Mouse (Mus musculus) MN1 (cell line): ENCODE measurements around the gene Tmc8.
"Not testable (repeated sequence)": the region's sequence is repeated elsewhere in the genome, so short reads cannot be mapped to it uniquely, and the experiment has no call there.

ENCODE experiments used
- DNase-seq: peaks from one replicate; pipeline ENCODE4 v3.0.0-alpha.2; 2016; ENCODE audit warnings: low spot score

The Tmc8 gene

GRCm38 (mm10) chr11:117772352-117772751 lies 9.5 kb upstream of the Tmc8 start:
- no peak for DNase-seq

- DNase-seq = no peak
Measured at GRCm38 (mm10) chr11:117774925-117775324, 7.0 kb upstream of the Tmc8 start.

DNA sequence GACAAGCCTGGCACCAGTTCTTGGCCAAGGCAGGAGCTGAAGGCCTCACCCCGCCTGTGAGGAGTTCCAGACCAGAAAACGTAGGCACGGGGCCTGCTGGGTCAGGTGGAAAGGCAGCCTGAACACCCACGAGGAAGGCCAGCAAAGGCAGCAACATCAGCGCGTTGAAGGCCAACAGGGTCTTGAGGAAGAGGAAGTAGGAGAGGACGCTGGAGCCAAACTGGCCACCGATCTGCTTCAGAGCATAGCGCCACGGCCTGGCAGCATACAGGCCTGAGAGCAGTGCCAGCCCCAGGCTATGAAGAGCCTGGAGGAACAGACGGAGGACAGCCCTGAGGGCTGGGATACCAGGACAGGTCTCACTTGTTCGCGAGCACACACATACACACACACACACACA lies 6.3 kb upstream of the Tmc8 start:
- no peak for DNase-seq

DNA sequence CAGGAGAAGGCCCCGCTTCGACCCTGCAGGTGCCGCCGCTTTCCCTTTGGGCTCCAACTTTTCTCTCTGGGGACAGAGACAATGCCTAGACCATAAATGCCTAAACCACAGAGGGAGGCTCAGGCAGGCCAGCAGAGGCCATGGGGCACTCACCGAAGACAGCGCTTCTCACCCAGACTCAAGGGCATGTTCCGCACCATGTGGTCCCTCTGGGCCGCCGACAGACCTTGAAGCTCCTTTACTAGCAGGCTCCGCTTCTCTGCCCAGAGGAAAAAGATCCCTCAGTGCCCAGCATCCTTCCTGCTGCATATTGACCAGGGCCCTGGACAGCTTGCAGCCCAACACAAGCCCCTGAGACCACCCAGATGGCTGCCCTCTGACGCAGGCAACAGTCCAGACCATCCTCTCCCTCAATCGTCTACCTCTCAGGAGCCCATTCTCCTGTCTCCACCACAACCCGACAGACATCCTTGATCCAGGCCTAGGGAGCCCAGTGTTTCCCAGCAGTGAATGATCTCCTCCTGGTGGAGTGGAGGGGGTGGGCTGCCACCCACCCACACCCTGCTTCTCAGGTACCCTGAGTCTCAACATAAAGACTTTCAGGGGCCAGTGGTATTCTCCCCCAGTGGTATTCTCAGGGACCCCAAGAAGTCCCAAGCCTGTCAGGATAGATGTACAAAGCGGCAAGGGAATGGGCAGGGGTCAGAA lies 5.6 kb upstream of the Tmc8 start:
- no peak for DNase-seq

- no peak for DNase-seq
Measured at GRCm38 (mm10) chr11:117777111-117777510, 4.8 kb upstream of the Tmc8 start.

DNA sequence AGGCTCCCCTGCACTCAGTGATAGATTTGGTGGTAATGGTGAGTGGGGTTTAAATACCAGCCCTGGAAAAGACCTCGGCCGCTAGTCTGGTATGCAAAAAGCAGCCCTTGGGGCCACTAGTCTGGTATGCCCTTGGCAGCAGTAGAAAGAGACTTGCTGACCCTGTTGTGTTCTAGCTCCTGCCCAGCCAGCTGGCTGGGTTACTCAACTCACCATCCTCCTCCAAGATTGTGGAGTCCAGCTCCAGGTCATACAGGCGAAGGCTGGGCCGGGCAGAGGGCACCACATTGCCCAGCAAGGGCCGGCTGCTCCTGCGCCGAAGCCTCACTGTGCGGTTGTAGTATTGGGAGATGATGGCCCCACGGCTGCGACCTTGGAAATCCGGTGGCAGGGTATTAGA lies 3.8 kb upstream of the Tmc8 start:
- no peak for DNase-seq

DNA sequence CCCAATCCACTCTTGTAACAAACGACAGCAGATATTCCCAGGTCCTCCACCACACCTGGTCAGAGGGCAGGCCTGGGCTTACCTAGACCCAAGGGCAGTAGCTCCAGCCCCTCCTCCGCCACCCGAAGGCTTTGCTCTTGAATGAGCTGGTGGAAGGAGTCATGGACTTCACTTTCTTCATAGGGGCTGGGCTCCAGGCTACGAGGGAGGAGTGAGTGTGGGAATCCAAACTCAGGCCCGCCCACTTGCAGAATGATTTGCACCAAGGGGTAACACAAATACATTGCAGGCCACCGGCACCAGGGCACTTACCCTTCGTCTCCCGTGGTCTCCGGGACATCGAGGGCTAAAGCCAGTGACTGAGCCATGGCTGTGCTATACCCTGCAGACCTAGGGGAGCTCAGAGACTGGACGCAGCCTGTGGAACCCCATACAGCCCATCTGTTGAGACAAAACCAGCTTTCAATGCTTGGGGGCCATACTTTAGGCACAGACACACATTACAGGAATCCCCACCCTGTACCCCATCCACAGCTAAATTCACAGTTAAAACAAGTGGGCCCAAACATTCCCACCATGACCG lies 2.9 kb upstream of the Tmc8 start:
- peak; percentile 52 for DNase-seq

DNA sequence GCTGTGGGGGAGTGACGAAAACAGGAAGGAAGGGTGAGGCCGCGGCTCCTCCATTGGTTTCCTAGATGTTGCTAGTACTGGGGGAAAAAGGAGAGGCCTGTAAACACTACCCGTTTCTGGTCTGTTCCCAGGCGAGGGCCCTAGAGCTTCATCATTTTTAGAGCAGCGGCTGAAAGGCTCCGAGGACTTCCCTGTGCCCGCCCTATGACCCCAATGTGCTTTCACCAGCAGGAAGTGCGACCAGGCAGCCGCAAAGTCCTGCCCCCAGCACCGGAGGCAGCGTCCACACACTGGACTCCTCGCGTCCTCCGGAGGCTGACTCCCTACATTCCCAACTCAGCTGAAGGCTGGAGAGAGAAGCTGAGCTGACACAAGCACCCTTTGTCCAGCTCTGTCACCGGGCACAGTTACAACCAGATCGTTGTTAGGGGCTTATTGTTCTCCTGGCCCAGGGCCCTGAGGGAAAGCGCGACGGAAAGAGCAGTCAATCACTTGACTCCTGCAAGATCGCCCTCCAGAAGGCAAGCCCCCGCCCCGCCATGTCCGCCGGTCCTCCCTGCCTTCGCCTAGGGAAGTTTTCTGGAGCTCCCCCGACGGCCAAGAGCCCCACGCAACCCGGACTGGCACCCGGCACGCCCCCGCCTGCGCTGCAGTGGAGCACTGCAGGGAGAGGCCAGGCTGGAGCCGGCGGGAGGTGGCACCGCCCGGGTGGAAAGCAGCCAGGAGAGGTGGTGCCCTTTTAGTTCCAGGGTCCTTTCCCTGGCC lies 2.3 kb upstream of the Tmc8 start:
- DNase-seq = peak; percentile 52

GRCm38 (mm10) chr11:117780199-117780515 lies 1.7 kb upstream of the Tmc8 start:
- DNase-seq = no peak

DNA sequence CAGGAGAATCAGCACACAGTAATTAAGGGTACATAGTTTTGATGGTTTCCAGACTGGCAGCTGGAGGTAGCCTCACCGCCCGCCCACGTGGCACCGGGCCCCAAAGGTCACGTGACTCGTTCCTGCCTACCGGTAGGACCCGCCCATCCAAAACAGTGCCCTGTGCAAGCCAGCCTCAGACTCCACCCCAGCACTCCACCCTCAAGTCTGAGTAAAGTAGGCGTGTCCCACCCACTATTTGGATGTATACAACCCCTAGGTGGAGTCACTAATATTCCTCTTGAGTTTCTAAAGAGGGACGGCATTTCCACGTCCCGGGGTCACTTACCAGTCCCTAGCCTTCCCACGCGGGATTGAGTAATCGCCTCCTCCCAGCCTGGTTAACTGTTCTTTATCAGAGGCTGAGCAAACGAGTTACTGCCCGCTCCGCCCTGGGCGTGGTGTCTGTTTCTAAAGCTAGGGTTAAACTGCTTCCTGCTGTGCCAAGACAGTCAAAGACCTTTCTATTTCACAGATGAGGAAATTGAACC lies 1.2 kb upstream of the Tmc8 start:
- DNase-seq = peak; percentile 95

DNA sequence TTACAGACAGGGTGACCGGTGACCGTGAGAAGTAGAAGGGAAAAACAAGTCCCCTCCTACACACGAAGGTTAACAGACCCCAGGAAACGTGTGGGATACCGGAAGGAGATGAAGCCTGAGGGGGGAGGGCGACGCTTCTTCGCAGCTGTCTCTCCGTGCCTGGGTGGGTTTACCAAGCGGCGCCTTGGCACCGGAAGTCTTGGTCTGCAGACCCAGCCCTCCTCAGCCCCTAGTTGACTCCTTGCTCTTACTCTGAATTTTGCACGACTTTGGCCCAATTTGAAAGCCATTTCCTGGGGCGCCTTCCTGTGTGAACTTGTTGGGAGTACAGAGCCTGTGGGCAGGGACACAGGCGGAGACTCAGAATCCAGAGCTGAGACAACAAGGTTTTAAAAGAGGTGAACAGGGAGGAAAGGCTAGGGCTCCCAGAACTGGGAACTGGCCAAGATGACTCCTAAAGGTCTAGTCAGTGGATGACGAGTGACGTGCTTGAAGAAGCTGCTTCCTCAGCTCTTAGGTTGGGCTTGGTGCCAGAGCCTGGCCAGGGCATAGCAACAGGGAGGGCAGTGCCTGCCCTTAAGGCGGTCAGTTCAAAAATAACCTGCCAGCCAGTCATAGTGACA lies 566 bp upstream of the Tmc8 start:
- DNase-seq = peak; percentile 89

- DNase-seq = peak; percentile 18
Measured at GRCm38 (mm10) chr11:117782705-117783034, 794 bp downstream of the Tmc8 start.

GRCm38 (mm10) chr11:117783089-117783488 lies 1.2 kb downstream of the Tmc8 start:
- DNase-seq = peak; percentile 56

DNA sequence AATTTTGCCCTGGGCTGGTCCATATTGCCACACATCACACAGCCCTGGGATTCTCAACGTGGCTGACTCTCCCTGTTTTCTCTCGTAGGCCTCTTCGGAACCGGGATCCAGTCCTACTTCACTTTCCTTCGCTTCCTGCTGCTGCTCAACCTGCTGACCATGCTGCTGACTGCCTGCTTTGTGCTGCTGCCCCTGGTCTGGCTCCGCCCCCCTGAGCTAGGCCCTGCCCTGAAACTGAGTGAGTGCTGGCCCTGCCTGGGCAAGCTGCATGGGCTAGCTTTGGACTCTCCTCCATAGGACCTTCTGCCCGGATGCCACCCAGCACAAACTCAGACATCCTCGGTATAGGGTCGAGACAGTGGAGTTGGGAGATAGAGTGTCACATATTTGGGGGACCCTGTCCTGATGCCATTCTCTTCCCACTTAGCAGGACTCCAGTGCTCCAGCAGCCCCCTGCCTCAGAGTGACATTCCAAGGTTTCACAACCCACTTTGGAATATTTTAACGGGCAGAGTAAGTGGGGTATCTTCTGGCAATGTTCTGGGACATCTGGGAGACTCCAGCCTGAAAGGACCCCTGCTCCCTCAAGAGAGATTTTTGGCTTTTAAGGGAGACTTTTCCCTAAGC lies 1.9 kb downstream of the Tmc8 start:
- DNase-seq = peak; percentile 33

DNA sequence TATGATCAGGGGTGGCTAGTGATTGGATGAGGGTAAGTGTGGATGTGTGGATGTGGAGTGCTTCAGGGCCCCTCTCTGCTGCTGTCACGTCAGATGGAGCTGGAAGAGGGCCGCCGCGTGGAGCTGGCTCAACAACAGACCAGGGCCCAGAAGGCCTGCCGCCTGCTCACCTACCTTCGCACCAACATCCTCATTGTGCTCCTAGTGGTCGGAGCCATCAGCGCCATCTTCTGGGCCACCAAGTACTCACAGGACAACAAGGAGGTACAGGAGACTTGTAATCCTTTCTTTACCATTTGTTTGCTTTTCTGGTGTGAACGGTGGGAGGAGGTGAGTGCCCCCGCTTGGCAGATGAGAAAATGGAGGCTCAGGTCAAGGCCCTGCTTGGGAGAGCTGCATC lies 4.4 kb downstream of the Tmc8 start:
- peak; percentile 41 for DNase-seq

GRCm38 (mm10) chr11:117788481-117788880 lies 6.6 kb downstream of the Tmc8 start:
- DNase-seq = not testable (repeated sequence)

DNA sequence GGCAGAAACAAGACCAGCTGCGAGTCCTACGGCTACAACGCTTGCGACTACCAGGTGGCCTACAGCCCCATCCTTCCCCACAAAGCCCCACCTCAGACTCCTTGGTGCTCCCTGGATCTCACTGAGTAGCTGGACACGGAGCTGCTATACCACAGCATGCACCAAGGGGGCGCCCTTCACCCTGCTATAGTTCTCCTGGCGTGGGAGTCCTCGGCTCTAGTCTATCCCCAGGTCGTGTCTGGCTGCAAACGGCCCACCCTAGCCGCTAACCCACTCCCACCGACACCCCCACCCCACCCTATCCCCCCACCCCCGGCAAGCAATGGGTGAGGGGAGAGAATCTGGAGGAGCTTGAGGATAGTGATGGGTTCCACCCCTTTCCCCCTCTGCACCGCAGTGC lies 8.4 kb downstream of the Tmc8 start:
- DNase-seq = peak; percentile 57

DNA sequence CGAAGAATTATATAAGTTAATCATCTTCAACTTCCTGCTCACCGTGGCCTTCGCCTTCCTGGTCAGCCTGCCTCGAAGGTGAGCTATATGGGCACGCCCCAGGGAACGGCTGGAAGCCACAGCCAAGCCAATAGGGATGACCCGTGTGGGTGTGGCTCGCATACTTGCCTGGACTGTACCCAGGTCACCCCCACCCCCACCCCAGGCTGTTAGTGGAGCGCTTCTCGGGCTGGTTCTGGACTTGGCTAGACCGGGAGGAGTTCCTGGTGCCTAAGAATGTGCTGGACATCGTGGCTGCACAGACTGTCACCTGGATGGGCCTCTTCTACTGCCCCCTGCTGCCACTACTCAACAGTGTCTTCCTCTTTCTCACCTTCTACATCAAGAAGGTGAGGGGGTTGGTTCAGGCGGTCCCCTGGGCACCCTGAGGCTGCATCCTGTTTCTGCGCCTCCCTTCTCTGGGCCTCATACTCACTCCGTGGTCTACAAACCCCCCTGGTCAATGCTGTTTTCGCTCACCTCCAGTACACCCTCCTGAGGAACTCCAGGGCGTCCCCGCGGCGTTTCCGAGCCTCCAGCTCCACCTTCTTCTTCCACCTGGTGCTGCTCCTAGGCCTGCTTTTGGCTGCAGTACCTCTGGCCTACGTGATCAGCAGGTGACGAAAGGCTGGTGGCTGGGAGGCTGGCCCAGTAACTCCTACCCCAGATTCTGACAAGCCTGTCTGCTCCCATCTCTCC lies 9.0 kb downstream of the Tmc8 start:
- no peak for DNase-seq

DNA sequence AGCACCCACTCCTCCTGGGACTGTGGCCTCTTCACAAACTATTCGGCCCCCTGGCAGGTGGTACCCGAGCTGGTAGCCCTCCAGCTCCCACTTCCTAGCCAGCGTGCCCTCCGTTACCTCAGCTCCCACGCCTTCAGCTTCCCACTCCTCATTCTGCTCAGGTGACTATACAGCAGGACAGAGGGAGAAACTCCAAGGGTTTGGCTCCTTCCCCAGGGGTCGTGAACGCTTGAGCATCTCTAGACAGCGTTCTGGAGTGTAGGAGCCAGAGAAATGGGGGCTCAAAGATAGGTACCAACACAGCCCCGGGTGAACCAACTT lies 9.5 kb downstream of the Tmc8 start:
- no peak for DNase-seq

DNA sequence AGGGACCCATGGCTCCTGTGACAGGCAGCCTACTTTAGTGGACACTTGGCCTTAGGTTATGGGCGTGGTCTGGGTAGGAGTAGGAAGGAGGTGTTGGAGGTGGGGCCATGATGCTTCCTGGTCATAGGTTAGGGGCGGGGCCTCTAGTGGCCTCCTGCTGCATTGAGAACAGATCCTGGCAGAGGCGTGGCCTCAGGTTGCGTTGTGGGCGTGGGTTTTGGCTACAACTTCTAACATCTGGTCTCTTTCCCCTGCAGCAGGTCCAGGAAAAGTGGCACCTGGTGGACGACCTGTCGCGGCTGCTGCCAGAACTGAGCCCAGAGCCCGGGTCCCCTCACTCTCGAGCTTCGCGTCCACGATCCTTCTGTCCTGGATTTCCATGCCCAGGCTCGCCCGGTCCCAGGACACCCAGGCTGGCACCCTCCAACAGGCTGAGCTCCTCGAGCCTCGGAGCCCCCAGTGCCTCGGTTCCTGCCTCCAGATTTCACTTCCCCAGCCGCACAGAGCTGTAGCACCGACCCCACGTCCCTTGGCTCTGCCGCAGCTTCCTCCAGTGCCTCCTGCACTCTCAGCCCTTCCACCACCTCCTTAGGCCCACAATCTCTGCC lies 10.5 kb downstream of the Tmc8 start:
- no peak for DNase-seq

DNA sequence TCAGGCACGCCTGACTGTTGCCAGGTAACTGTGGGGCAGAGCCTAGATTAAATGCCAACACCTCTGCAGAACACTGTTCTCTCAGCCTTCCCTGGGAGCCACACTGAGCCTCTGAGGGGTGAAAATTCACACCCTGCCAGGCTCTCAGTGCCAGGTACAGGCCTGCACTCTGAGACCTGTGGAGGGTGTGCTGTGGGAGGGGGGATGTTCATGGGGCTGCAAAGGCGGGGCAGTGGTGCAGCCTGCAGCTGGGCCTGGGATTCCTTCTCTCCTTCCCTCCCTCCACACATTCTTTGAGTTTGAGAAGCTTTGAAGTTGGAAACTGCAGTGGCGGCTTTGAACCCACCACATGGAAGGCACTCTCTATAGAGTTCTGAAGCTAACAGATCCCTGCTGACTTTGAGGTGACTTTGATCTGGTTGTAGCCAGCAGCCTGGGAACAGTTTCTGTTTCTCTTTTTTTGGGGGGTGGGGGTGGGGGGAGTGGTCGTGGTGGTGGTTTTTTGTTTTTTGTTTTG lies 12.2 kb downstream of the Tmc8 start:
- no peak for DNase-seq
